Mouse (Mus musculus) thymus, postnatal 25 days (tissue): ENCODE data around the gene Nudt22.

ENCODE experiments used
- DNase-seq: peaks from one replicate; pipeline ENCODE4 v3.0.0; 2022

The Nudt22 gene

DNA sequence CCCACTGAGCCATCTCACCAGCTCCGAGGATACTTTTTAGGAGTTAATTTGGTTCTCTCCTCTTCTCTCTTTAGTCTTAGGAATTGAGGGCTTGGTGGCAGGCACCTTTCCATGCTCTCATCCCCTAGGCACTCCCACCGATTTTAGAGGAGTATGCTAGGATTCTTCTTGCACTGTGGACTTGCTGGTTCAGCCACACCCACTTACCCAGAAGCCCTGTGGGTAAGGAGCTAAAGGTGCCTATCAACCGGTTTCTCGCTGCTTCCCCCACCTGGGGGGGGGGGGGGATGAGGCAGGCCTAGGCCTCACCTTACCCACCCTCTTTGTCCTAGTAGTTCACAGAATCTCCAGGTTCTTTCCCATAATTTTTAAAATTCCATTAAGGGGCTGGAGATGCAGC, 48.2 kb downstream of the Nudt22 start:
- no peak for DNase-seq

DNA sequence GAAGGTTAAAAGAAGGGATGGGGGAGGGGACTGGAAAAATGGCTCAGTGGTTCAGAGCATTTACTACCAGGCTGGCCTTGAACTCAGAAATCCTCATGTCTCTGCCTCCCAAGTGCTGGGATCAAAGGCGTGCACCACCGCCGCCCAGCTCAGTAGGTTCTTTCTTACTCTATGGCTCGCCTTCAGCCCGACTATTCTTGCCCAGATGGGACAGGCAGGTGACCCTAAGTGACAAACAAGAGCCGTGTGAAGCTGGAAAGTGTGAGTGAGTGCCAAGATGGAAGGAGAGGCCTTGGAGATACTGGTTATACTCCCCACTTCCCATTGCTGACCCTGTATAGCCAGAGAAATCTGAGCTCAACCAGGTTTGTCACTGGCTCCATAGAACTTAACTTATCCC, 52.2 kb downstream of the Nudt22 start:
- no peak for DNase-seq
